In genomic region chr15:92640212-92641082, GRCm38 (mm10) we compare ENCODE assay signal across 12 mouse cellular contexts.
DNase-seq lines count a peak whose midpoint lies in the region; ATAC-seq lines count a peak whose summit lies in the region.
"Had no signal": no experiment of that assay in that cellular context is flagged by ENCODE, and none has a peak within 500 bp of the region (broad histone marks: within the 10 kb centered on the region; RNA-seq: fewer than 3 reads in every experiment).

No protein-coding gene starts in this region.

- H3K4me1 ChIP-seq in forebrain, embryonic 13.5 days: peaks cover 13% of the 10 kb centered on the region
- no peaks in the 10 kb centered on the region for H3K4me1 ChIP-seq in intestine, embryonic 16.5 days (ENCODE audit: control insufficient read depth, insufficient read depth, low read length)
- H3K4me1 ChIP-seq: liver, embryonic 13.5 days had no signal

- peak; percentile 32 to 35 for DNase-seq in kidney, postnatal 4 days
- no peak for DNase-seq in kidney, adult 11 months
- peak; percentile 23 to 30 for DNase-seq in heart, adult 9 months (ENCODE audit: low spot score in 2 of 2)
- DNase-seq in mesoderm, embryonic 11.5 days (ENCODE audit: low read depth, low spot score): peak; percentile 34
- no peak for DNase-seq in gastrocnemius, adult 8-10 months (ENCODE audit: low spot score in 2 of 2)
- DNase-seq: adrenal gland, postnatal 36 days; gastrocnemius, postnatal 14 days; kidney, adult 8-10 months; liver, embryonic 13.5 days had no signal

- H3K9ac ChIP-seq in forebrain, embryonic 13.5 days: no peak overlapping the region
- H3K9ac ChIP-seq in intestine, embryonic 16.5 days (ENCODE audit: low read depth, low read length): no peak overlapping the region
- H3K9ac ChIP-seq: liver, embryonic 13.5 days had no signal

- H3K9me3 ChIP-seq in forebrain, embryonic 13.5 days (replicated peaks): no peaks in the 10 kb centered on the region
- H3K9me3 ChIP-seq in intestine, embryonic 16.5 days (ENCODE audit: control insufficient read depth, low read length): no peaks in the 10 kb centered on the region
- H3K9me3 ChIP-seq: liver, embryonic 13.5 days had no signal

- no peaks in the 10 kb centered on the region for H3K27me3 ChIP-seq in forebrain, embryonic 13.5 days
- H3K27me3 ChIP-seq in intestine, embryonic 16.5 days (replicated peaks; ENCODE audit: control insufficient read depth, insufficient read depth, low read length): no peaks in the 10 kb centered on the region
- H3K27me3 ChIP-seq: liver, embryonic 13.5 days had no signal

- peak; percentile 91 for ATAC-seq in forebrain, embryonic 13.5 days
- no peak for ATAC-seq in intestine, embryonic 16.5 days
- ATAC-seq in inflammation-experienced regulatory T-cells, adult 6 months: no peak

- no peak overlapping the region for H3K4me3 ChIP-seq in forebrain, embryonic 13.5 days
- no peak overlapping the region for H3K4me3 ChIP-seq in intestine, embryonic 16.5 days (ENCODE audit: low read length)
- H3K4me3 ChIP-seq: liver, embryonic 13.5 days had no signal

- H3K27ac ChIP-seq in forebrain, embryonic 13.5 days: peak overlapping the region; percentile 31; the same call in 1 of the 2 replicates
- H3K27ac ChIP-seq in intestine, embryonic 16.5 days (ENCODE audit: low read length): no peak overlapping the region
- H3K27ac ChIP-seq: liver, embryonic 13.5 days had no signal

- H3K4me2 ChIP-seq in forebrain, embryonic 13.5 days: peak overlapping the region; percentile 42
- no peak overlapping the region for H3K4me2 ChIP-seq in intestine, embryonic 16.5 days (ENCODE audit: low read depth, low read length)
- H3K4me2 ChIP-seq: liver, embryonic 13.5 days had no signal

- 31% methylated on average over 18 of the region's 18 CpGs for WGBS in forebrain, embryonic 13.5 days
- 70% methylated on average over 18 of the region's 18 CpGs for WGBS in intestine, embryonic 16.5 days

- no peaks in the 10 kb centered on the region for H3K36me3 ChIP-seq in forebrain, embryonic 13.5 days (ENCODE audit: poor library complexity, severe bottlenecking)
- H3K36me3 ChIP-seq in intestine, embryonic 16.5 days (ENCODE audit: control insufficient read depth, insufficient read depth, low read length): no peaks in the 10 kb centered on the region
- H3K36me3 ChIP-seq: liver, embryonic 13.5 days had no signal

Comparison
In these comparisons a context has a peak if more than half of its experiments do, and no peak if none do; other contexts are left out.
1. DNase-seq: peak in kidney, postnatal 4 days (2 of 2), heart, adult 9 months (2 of 2) and mesoderm, embryonic 11.5 days (single experiment); none in kidney, adult 11 months (single experiment) and gastrocnemius, adult 8-10 months (0 of 2).